Mouse (Mus musculus): ENCODE data around the gene Flt3.

DNA sequence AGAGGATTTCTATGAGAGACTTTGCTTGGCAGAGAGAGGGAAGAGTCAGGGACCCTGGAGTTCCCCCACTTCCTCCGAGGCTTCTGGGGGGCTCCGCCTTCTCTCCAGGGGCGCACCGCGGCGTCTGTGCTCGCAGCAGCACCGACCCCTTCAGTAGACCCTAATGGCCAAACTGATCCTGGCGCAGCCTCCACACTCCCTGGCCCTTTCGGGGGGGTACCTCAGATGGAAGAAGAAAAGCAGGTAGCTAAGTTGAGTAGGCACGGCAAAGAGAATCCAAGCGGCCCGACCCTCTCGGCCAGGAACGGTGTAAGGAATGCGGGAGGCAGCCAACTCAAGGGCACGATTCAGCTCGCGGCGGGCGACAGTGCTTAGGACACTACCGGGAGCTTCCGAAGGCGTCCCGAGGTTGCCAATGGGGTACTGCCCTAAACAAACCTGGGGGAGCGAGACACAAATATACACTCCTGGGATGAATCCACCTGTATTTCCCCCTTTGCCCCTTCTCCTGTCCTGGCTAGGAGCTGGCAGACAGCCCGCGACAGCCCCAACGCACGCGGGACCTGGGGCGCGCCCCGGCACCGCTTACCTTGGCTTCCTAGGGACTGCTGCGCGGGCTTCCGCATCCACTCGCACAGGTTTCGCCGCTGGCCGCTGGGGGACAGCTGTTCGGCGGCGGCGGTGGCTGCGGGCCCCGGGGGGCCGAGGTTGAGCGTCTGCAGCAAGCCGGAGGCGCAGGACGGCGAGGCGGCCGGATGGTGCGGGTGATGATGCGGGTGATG is 94.2 kb downstream of the Flt3 start:
- TF ChIP-seq CTCF (IDR thresholded peaks at IDR 0.05; ENCODE audit: extremely low read depth, insufficient read depth, low read length) = no peak
- TF ChIP-seq POLR2A (IDR thresholded peaks at IDR 0.05; ENCODE audit: extremely low read depth, insufficient read depth, low read length) = no peak

All from cortical plate, adult 2 months (tissue).